Mouse (Mus musculus) neural tube, embryonic 15.5 days (tissue): ENCODE results near the gene Abhd4. TPM values are rescaled to one million over a fixed set of nuclear protein-coding genes. Genes with fewer than 3 reads are reported as not detected.
A peak's percentile ranks its signal among the peaks of the same experiment; 100 is the strongest.

Source experiments
- ATAC-seq: fragments of 200-750 bp; cut with Nextera tagmentation; 2 replicates; pipeline ENCODE4 v1.8.0; 2017; ENCODE audit warnings: mild to moderate bottlenecking, moderate TSS enrichment, moderate library complexity; ENCODE audit not compliant: low FRiP score
- H3K27ac ChIP-seq: fragments of 300-500 bp; sonication (generic); replicated peaks from 2 replicates; pipeline ENCODE4 v1.5.1; 2015; ENCODE audit warnings: mild to moderate bottlenecking, inconsistent platforms
- H3K27me3 ChIP-seq: fragments of 300-500 bp; sonication (generic); replicated peaks from 2 replicates; pipeline ENCODE4 v1.6.1; 2015; ENCODE audit warnings: inconsistent platforms
- H3K36me3 ChIP-seq: fragments of 300-500 bp; sonication (generic); 2 replicates; pipeline ENCODE4 v1.6.1; 2015; ENCODE audit warnings: inconsistent platforms
- H3K4me1 ChIP-seq: fragments of 300-500 bp; sonication (generic); 2 replicates; pipeline ENCODE4 v1.6.1; 2015; ENCODE audit warnings: inconsistent platforms
- H3K4me2 ChIP-seq: fragments of 300-500 bp; sonication (generic); 2 replicates; pipeline ENCODE4 v1.6.1; 2015; ENCODE audit warnings: inconsistent platforms, mild to moderate bottlenecking, moderate library complexity
- H3K4me3 ChIP-seq: fragments of 300-500 bp; sonication (generic); replicated peaks from 2 replicates; pipeline ENCODE4 v1.5.1; 2015; ENCODE audit warnings: mild to moderate bottlenecking, inconsistent platforms
- H3K9ac ChIP-seq: fragments of 300-500 bp; sonication (generic); replicated peaks from 2 replicates; pipeline ENCODE4 v1.6.1; 2015; ENCODE audit warnings: mild to moderate bottlenecking, inconsistent platforms
- H3K9me3 ChIP-seq: fragments of 300-500 bp; sonication (generic); replicated peaks from 2 replicates; pipeline ENCODE4 v1.6.1; 2016; ENCODE audit warnings: inconsistent platforms
- WGBS: fragments of 180-500 bp; shearing (Covaris S2); methylation state at CpG from one replicate; pipeline ENCODE4 v1.1.7; 2015; ENCODE audit warnings: mixed read lengths; 5-methylcytosine and 5-hydroxymethylcytosine counted together
- polyA plus RNA-seq: library from polyadenylated mRNA; unstranded; fragments of >200 nt; fragmentation: Nextera tagmentation; extraction: Ambion mirVana; gene quantifications from 2 replicates; pipeline ENCODE4 v1.2.1, GENCODE M21; 2015

Gene Abhd4
- polyA plus RNA-seq, 1 experiment from 2014 or later: 54.0 TPM

DNA sequence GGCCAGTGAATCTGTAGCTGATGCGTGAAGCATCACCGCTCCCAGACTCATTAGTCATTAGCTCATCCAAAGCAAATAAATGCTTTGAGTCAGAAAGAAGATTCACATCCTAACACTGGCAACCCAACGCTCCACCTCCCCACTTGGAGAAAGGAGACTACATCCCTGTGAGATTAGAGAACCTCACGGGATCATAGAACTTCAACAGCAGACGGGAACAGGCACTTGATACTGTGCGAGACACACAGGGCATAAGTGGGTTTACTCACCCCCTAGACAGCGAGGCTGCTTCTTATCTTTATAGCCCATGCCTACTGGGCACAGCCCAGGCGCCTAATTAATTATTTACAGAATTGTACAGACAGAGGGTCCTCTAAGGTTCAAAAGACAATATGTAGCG lies 21.8 kb upstream of the Abhd4 start:
- peaks cover 61% of the 10 kb centered on the region for H3K4me1 ChIP-seq
- WGBS: 27% methylated on average over 9 of the region's 9 CpGs
- H3K27me3 ChIP-seq: no peaks in the 10 kb centered on the region
- H3K36me3 ChIP-seq: peaks cover 10% of the 10 kb centered on the region
- no peak overlapping the region for H3K4me2 ChIP-seq
- H3K4me3 ChIP-seq: no peak overlapping the region
- H3K9ac ChIP-seq: no peak overlapping the region
- H3K27ac ChIP-seq: 0 out of 2 replicates have a peak overlapping the region, but pooled peaks have one; percentile 37
- no peak for ATAC-seq
- H3K9me3 ChIP-seq: no peaks in the 10 kb centered on the region

- 22% methylated on average over 9 of the region's 9 CpGs for WGBS
- Histone ChIP-seq H3K4me3 (no peak overlapping the region), H3K36me3 (peaks cover 10% of the 10 kb centered on the region), H3K9me3 (no peaks in the 10 kb centered on the region), H3K4me2 (no peak overlapping the region), H3K27me3 (no peaks in the 10 kb centered on the region), H3K27ac (peak overlapping the region; percentile 72), H3K4me1 (peaks cover 55% of the 10 kb centered on the region), H3K9ac (no peak overlapping the region)
- ATAC-seq: no peak
Measured at GRCm38 (mm10) chr14:54232811-54233558, 21.0 kb upstream of the Abhd4 start.

DNA sequence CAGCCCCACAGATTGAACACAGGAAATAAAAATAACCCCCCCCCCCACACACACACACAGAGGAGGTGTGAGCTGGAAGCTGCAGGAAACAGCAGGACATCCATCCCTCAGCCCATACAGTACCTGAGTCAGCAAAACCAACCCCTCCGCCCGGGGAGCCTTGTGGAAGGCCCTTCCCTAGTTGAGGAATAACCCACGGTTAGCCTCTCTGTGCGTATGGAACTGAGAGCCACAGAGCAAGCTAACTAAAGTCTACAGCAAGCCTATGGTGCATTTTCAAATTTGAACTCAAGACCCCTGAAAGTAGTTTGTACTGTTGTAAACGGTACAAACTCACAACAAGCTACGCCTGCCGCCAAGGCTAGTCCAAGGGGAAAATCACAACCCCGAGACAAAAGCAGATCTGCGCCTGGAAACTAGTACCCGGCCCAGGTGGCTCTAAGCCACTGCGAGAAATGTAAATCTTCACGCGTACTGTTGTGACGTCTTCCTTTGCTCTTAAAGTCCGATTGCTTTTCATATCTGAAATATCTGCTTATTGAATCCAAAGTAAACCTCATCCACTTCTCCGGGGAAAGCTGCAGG lies 20.3 kb upstream of the Abhd4 start:
- no peak overlapping the region for H3K4me3 ChIP-seq
- no peaks in the 10 kb centered on the region for H3K27me3 ChIP-seq
- peaks cover 10% of the 10 kb centered on the region for H3K36me3 ChIP-seq
- H3K4me1 ChIP-seq: peaks cover 48% of the 10 kb centered on the region
- 70% methylated on average over 16 of the region's 16 CpGs for WGBS
- peak overlapping the region; percentile 72 for H3K27ac ChIP-seq
- ATAC-seq: no peak
- no peaks in the 10 kb centered on the region for H3K9me3 ChIP-seq
- H3K4me2 ChIP-seq: no peak overlapping the region
- H3K9ac ChIP-seq: no peak overlapping the region

DNA sequence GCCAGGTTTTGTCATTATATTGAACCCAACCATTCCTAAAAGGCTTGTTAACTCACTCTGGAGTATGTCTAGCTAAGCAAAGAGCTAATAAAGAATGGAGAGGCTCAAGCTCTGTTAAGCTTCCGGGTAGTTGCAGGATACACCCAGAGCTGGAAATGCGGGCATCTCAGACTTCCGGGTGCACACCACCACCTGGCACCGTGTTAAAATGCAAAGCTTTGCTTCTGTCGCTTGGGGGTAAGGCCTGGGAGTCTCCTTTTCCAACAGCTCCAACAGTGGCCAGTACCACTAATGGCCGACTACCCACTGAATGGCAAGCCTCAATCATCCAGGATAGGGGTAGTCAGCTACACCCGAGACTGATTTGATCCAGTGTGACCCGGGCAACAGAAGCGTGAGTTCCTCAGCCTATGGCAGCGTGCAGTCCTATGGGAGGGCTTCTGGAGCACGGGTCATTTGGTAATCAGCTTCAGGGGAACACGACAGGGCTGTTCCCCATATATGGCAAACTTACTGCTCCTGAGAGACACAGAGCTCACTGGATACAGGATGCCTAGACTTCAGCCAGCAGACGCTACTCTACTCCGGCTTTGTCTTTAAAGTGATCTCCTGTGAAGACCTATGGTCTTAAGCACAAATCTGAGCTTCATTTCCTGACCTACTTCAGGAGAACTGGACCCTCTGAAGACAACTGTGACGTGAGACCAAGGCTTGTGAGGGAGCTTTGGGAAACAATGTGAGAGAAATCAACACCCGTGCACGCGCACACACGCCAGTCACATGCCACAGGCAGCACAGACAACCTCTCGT lies 19.6 kb upstream of the Abhd4 start:
- no peak for ATAC-seq
- Histone ChIP-seq H3K4me3 (no peak overlapping the region), H3K9ac (no peak overlapping the region), H3K4me1 (peaks cover 40% of the 10 kb centered on the region), H3K4me2 (no peak overlapping the region), H3K27me3 (no peaks in the 10 kb centered on the region), H3K27ac (peak overlapping the region; percentile 72), H3K36me3 (peaks cover 10% of the 10 kb centered on the region), H3K9me3 (no peaks in the 10 kb centered on the region)
- WGBS: 58% methylated on average over 20 of the region's 20 CpGs

DNA sequence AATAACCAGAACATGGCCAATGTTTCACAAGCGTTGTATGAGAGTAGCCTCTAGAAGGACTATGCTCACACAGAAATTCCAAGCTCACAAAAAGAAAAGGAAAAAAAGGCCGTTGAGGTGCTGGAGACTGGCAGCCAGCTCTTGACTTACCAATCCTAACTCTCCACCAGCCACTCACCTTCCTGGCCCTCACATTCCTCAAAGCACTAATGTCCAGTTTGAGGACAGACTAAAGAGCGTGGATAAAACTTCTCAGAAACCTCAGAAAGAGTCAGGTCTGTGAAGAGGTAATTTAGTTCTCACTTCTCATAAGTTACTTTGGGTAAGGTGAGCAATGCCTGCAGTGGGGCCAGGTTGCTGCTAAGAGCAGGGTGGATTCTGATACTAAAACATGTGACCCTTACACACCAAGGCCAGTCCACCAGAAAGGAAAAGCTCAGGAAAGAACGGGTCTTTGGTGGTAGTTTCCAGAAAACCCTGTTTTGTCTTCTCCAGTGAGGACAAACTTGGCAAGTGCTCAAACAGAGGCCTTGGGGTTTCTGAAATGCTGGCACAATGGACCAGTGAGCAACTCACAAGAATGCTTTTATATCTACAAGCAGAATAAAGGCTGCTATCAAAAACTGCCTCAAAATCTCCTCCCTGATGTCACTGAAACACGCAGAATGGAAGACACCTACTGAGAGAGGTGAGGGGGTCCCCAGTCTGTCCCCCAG lies 18.0 kb upstream of the Abhd4 start:
- no peak overlapping the region for H3K4me3 ChIP-seq
- no peak overlapping the region for H3K9ac ChIP-seq
- H3K9me3 ChIP-seq: no peaks in the 10 kb centered on the region
- H3K27me3 ChIP-seq: no peaks in the 10 kb centered on the region
- H3K36me3 ChIP-seq: peaks cover 14% of the 10 kb centered on the region
- H3K4me2 ChIP-seq: no peak overlapping the region
- no peak for ATAC-seq
- H3K4me1 ChIP-seq: peaks cover 34% of the 10 kb centered on the region
- no peak overlapping the region for H3K27ac ChIP-seq
- WGBS: 80% methylated on average over 5 of the region's 5 CpGs

- no peak overlapping the region for H3K27ac ChIP-seq
- WGBS: 89% methylated on average over 5 of the region's 5 CpGs
- no peak for ATAC-seq
- no peaks in the 10 kb centered on the region for H3K27me3 ChIP-seq
- no peak overlapping the region for H3K4me2 ChIP-seq
- peaks cover 23% of the 10 kb centered on the region for H3K36me3 ChIP-seq
- H3K4me1 ChIP-seq: peaks cover 29% of the 10 kb centered on the region
- no peaks in the 10 kb centered on the region for H3K9me3 ChIP-seq
- no peak overlapping the region for H3K9ac ChIP-seq
- no peak overlapping the region for H3K4me3 ChIP-seq
Measured at GRCm38 (mm10) chr14:54236881-54237280, 17.1 kb upstream of the Abhd4 start.

GRCm38 (mm10) chr14:54239002-54239736 lies 14.8 kb upstream of the Abhd4 start:
- Histone ChIP-seq H3K4me3 (no peak overlapping the region), H3K27me3 (no peaks in the 10 kb centered on the region), H3K9me3 (no peaks in the 10 kb centered on the region), H3K9ac (no peak overlapping the region), H3K4me1 (peaks cover 13% of the 10 kb centered on the region), H3K36me3 (peaks cover 31% of the 10 kb centered on the region), H3K27ac (no peak overlapping the region), H3K4me2 (no peak overlapping the region)
- 13% methylated on average over 7 of the region's 7 CpGs for WGBS
- peak; percentile 37 for ATAC-seq

- Histone ChIP-seq H3K9me3 (no peaks in the 10 kb centered on the region), H3K36me3 (peaks cover 21% of the 10 kb centered on the region), H3K27ac (no peak overlapping the region), H3K9ac (no peak overlapping the region), H3K27me3 (no peaks in the 10 kb centered on the region), H3K4me3 (no peak overlapping the region), H3K4me2 (no peak overlapping the region), H3K4me1 (peaks cover 8% of the 10 kb centered on the region)
- ATAC-seq: no peak
- 71% methylated on average over 5 of the region's 5 CpGs for WGBS
Measured at GRCm38 (mm10) chr14:54240542-54240941, 13.4 kb upstream of the Abhd4 start.

DNA sequence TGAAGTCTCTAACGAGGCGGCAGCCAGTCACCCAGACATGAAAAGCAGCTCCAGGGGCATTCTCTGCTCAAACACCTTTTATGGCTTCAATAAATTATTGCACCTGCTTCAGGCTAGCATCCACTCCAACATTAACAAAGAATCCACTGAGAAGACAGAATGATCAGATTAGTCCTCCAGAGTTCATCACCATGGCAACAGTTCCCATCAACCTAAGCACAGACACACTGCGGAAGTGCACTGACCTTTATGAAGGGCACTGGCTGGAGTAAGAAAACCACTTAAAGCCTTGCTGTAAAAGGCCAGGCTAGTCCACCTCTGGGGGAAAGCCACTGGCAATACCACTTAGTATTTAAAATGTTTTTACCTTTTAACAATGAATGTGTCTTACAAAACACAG lies 9.8 kb upstream of the Abhd4 start:
- Histone ChIP-seq H3K9ac (no peak overlapping the region), H3K4me3 (no peak overlapping the region)

GRCm38 (mm10) chr14:54246232-54246631 lies 7.8 kb upstream of the Abhd4 start:
- ATAC-seq: no peak
- Histone ChIP-seq H3K4me3 (no peak overlapping the region), H3K36me3 (peaks cover 27% of the 10 kb centered on the region), H3K27ac (no peak overlapping the region), H3K9me3 (no peaks in the 10 kb centered on the region), H3K4me1 (peaks cover 43% of the 10 kb centered on the region), H3K27me3 (no peaks in the 10 kb centered on the region), H3K9ac (no peak overlapping the region), H3K4me2 (no peak overlapping the region)
- WGBS: 89% methylated on average over 3 of the region's 3 CpGs

More for the DNA sequence above, 9.8 kb upstream of the Abhd4 start:
- no peaks in the 10 kb centered on the region for H3K27me3 ChIP-seq
- H3K4me1 ChIP-seq: peaks cover 23% of the 10 kb centered on the region
- no peaks in the 10 kb centered on the region for H3K9me3 ChIP-seq
- H3K36me3 ChIP-seq: peaks cover 34% of the 10 kb centered on the region
- WGBS: 18% methylated on average over 3 of the region's 3 CpGs
- peak; percentile 69; the same call in 1 of the 2 replicates for ATAC-seq
- no peak overlapping the region for H3K4me2 ChIP-seq
- H3K27ac ChIP-seq: peak overlapping the region; percentile 45

GRCm38 (mm10) chr14:54249326-54249725 lies 4.7 kb upstream of the Abhd4 start:
- Histone ChIP-seq H3K4me3 (no peak overlapping the region), H3K9me3 (no peaks in the 10 kb centered on the region), H3K27me3 (no peaks in the 10 kb centered on the region), H3K4me2 (0 out of 2 replicates have a peak overlapping the region, but pooled peaks have one; percentile 9), H3K27ac (no peak overlapping the region), H3K9ac (no peak overlapping the region), H3K36me3 (peaks cover 12% of the 10 kb centered on the region), H3K4me1 (peaks cover 57% of the 10 kb centered on the region)
- no peak for ATAC-seq
- WGBS: 52% methylated on average over 9 of the region's 9 CpGs
